Mouse (Mus musculus) thymus, postnatal 14 days (tissue): ENCODE measurements around the gene Hs2st1.

ENCODE experiments used
- DNase-seq: peaks from one replicate; pipeline ENCODE4 v3.0.0; 2021

The Hs2st1 gene

DNA sequence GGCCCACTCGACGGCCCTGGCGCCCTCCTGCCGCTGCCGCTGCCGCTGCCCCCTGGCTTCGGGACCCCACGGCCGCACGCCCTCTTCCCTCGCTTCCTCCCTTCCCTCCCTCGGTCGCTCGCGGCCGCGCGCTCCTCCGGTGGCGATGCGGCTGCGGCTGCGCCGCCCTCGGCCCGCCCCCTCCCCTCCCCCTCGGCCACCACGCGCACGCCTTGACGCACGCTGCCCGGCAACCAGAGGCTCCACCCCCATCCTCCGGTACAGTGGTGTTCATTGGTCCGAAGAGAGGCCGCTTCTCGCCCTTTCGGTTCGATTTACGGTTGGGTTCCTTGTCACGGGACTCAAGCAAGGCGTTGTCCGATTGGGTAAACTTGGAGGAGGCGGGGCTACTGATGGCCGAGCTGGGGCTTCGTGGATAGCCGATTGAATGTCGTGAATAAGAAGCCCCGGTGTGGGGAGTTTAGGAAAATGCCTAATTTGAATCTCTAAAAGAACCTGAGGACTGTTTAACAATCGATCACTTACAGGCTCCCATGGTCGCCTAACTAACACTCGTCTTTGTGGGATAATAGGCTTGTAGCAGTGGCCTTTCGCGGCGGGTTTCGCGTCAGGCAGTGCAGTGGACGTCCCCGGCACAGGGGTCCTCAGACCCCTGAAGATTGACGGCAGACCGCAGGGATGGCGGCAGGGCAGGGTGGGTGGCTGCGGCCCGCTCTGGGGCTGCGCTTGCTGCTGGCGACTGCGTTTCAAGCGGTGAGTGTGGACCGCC is at the start of gene Hs2st1, which contains the start of gene Selenof:
Gene Hs2st1 (minus strand): TSS at position 135 of the 769 bp plus-strand sequence.
Gene Selenof (plus strand): TSS at position 258 of the 769 bp plus-strand sequence.
- DNase-seq = peak; percentile 97

DNA sequence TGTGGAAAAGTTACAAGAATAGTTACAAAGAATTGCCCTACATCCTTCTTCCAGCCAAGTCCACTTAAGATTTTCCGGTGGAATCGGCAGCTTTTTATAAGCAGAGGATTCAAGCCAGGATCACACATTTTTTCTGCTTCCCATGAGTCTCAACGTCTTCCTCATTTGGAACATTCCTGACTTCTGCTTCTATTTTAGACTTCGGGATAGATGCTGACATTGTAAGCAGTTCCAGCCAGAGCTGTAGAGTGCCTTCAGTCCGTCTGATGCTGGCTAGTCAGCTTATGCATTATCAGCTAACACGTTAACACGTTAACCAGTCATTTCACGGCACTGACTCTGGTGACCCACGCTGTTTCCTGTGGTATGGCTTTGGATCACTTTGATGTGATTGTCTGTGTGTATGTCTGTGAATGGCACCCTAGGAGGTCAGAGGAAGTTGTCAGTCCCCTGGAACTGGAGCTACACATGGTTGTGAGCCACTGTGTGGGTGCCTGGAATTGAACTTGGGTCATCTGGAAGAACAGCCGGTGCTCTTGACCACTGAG is 47.7 kb upstream of the Hs2st1 start:
- DNase-seq = no peak

GRCm38 (mm10) chr3:144616654-144617425 is 46.9 kb upstream of the Hs2st1 start:
- DNase-seq = peak; percentile 79

DNA sequence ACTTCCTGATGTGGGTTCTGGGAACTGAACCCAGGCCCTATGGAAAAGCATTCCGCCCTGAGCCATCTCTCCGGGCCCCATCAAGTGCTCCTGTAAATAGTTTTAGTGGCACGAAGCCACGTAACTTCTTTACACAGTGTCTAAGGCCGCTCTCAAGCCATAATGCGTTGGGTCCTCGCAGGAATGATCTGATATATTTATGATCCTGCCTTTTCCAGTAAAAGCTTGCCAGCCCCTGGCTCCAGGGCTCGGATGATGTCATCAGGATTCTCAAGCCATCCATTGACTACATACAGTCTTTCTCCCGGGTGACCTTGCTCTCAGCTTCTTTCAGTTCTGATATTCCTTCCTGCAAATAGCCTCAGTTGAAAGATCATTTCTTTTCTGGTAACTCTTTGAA is 45.5 kb upstream of the Hs2st1 start:
- no peak for DNase-seq

DNA sequence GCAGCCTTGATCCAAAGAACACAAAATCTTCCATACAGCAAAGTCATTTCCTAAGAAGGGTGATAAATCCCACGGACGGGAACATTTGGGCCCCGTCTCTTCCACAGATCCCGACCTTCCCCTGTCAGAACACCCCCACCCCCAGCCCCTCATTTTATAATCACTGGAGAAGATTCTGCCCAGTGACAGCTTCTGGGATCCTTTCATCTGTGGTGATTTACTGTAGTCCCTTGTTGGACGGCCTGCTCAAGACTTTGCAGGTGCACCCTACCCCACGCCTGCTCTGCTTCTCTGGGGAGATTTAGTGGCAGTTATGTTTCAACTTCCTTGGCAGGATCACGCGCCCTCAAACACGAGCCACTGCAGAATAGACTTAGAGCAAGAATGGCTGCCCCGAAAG is 44.7 kb upstream of the Hs2st1 start:
- DNase-seq = no peak

DNA sequence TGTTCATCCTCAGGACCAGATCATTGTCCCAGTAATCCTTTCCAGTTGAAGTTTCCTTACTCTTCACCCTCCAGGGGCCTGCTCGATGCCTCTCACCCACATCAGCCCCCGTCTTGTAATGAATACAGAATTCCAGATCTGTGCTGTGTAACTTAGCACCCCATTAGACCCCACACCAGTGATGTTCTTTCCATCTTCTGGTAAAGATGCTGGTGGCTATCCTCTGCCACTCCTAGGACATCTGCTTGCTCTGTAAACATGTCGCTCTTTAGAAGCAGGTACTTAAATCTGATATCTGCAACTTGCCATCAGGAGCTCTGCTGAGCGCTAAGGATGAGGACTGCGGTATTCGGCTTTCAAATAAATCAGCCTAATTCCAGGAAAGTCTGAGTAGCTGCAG is 44.3 kb upstream of the Hs2st1 start:
- no peak for DNase-seq

GRCm38 (mm10) chr3:144612382-144612781 is 42.4 kb upstream of the Hs2st1 start:
- DNase-seq = no peak

DNA sequence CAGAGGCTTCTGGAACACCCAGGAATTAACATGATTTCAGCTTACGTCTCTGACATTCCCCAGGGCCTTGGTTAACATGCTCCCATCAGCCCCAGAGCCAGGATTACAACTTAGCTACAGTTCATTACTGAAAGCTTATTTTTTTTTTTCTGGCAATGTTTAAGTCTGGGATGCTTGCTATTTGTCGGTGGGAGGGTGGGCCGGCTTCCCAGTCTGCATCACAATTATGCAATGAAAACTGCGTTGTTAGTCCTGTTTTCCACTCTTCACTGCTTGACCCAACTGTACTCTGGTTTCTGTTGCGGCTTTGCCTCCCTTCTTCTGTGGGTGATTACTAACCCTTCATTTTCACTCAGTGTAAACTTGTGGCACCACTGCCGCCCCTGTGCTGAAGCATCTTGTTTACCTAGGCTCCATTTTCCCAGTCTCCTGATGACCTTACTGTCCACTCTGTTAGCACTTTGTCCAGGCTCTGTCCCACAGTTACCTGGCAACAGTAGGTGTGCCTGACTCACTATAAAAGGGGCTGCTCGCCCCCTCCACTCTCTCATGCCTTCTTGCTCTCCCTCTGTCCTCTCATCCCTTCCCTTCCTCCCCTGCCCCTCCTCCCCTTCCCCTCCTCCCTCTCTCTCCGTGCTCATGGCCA is 41.8 kb upstream of the Hs2st1 start:
- DNase-seq = no peak

DNA sequence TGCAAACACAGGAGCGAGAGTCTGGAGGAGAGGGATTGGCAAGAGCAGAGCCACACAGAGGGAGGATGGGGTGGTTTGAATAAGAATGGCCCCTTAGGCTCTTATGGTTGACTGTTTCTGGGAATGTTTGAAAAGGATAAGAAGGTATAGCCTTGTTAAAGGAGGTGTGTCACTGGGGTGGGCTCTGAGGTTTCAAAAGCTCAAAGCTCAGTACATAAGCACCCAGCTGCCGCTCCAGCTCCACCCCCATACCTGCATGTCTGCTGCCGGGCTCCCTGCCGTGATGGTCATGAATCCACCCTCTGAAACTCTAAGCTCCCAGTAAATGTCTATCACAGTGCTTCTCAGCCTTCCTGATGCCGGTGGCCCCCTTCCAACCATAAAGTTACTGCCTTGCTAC is 40.8 kb upstream of the Hs2st1 start:
- DNase-seq = no peak

DNA sequence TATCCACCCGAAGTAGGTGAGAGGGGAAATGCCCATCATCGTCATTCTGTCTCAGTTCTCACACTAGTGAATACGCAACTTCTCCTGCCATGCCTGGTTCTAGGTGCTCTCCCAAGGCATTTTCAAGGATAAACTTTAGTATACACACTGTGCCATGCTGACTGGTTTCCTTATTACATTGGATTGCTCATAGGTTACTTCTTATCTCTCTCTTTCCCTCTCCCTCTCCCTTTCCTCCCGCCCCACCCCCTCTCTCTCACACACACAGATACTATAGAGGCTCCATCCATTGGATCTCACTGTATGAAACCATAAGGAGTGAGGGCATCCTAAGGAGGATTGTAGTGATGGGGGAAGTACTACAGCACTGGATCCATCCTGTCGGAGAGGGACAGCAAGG is 38.1 kb upstream of the Hs2st1 start:
- no peak for DNase-seq

DNA sequence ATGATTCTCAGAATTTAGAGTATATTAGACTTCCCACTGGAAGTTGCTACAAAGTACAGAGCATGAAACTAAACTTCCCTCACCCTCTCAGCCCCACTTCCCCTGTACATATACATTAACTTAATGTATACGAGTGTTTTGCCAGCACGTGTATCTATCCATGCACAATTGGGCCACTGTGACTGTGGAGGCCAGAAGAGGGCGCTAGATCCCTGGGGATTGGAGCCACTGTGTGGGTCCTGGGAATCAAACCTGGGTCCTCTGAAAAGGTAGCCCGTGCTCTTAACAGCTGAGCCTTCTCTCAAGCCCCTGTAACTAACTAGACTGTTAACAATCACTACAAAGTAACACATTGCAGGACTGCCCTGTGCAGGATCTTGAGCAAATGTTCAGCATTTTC is 36.5 kb upstream of the Hs2st1 start:
- peak; percentile 31 for DNase-seq

GRCm38 (mm10) chr3:144605811-144606210 is 35.8 kb upstream of the Hs2st1 start:
- DNase-seq = peak; percentile 42

DNA sequence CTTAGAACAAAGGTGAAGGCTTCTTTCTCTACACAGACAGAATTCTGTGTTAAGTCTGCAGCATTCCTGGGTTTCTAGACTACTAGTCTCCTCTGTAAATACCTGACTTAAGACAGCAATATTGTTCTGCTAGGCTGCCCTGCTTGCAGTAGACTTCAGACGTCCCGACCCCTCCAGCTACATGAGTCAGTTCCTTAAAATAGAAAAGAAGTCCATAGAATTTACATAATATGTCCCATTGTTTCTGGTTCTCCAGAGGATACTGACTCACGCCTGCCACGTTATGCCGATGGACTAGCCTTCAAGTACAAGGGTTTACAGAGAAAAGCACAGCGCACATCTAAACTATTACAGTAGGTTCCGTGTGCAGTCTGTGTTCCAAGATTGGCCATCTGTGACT is 34.2 kb upstream of the Hs2st1 start:
- DNase-seq = no peak

- DNase-seq = no peak
Measured at GRCm38 (mm10) chr3:144603558-144603957, 33.6 kb upstream of the Hs2st1 start.

DNA sequence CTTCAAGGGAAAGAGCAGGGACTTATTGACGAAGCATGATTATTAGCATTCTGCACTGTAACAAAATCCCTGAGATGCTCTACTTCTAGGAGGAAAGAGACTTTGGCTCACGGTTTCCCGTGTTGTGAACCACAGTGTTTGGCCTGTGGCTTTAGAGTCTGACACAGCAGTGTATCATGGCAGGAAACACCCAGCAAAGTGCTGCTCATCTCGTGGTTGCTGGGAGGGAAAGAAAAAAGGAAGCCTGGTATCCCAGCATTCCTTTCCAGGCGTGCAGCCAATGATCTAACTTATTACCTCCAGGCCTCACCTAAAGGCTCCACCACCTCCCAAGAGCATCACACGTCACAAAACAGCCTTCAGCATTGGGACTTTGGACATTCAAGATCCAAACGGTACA is 32.8 kb upstream of the Hs2st1 start:
- no peak for DNase-seq

- DNase-seq = no peak
Measured at GRCm38 (mm10) chr3:144602413-144602812, 32.4 kb upstream of the Hs2st1 start.

- DNase-seq = no peak
Measured at GRCm38 (mm10) chr3:144597790-144598467, 27.9 kb upstream of the Hs2st1 start.

- DNase-seq = no peak
Measured at GRCm38 (mm10) chr3:144597121-144597520, 27.1 kb upstream of the Hs2st1 start.

- no peak for DNase-seq
Measured at GRCm38 (mm10) chr3:144592992-144593785, 23.2 kb upstream of the Hs2st1 start.

DNA sequence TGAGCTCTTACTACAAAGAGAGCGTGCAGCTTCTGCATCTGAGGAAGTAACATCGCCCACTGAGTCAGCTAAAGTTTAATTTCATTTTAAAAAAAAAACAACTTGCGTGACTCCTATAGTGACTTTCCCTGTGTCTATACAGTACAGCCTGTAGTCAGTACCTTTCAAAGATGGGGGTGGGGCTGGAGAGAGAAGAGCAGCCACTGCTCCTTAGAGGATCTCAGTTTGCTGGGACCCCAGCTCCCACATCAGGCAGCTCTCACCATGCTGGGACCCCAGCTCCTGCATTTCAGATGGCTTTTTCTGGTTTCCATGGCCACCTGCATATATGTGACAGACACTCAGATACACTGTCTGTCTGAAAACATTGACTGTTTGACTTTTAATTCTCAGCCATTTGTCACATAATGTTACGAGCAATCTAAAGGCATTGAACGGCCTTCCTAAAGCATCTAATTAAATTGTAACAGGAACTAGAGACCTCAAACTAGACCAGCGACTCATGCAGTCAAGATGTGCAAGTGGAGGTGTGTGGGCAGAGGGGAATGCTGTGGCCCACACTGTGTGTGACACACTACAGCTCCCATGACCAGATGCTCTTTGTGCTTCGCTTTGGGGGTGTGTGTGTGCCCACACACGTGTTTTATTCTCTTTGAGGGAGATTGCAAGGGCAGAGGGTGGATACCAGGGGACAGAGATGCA is 19.4 kb upstream of the Hs2st1 start:
- no peak for DNase-seq

DNA sequence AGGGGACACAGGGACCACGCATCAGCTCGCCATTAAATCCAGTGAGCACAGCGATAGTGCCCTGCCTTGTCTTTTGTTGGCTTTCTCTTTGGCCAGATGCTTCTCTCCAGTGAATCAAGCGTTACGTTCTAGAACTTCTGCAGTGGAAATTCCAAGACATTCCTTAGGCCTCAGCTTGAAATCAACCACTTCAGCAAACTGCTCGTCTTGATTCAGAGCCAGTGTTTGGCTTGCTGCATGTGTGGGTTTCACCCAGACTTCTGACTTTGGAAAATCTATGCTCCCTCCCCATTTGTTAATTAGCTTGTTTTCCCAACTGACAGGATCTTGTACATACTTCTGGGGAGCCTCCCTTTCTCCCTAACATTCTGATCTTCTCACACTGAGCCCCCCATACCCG is 16.8 kb upstream of the Hs2st1 start:
- DNase-seq = no peak
